Mouse (Mus musculus): ENCODE measurements at regions not wholly inside any gene's neighbourhood (a gene's known extent, or its start where the extent isn't known, plus 50 kb on each side); places are given as distances from the start of the nearest gene placed in this dataset.

DNA sequence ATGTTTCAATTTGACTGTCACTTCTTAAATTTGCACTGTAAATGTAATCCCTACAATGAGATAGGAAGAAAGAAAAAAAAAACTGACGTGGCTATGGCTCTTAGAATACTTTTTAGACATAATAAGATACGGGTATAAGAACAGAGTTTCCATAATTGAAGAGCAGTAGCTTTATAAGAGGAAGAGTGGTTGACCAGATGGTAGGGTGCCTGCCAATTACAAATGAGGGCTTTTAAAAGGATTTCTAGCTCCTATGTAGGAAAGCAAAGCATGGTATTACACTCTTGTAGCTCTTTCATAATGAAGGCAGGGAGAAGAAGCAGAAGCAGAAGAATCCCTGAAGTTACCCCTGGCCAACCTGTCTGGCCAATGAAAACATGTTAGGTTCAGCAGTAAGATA lies 239.7 kb upstream of the Car10 start:
- DNase-seq (ENCODE audit: low spot score in 2 of 2) = peak in 1 of 2 experiments; percentile 9

DNA sequence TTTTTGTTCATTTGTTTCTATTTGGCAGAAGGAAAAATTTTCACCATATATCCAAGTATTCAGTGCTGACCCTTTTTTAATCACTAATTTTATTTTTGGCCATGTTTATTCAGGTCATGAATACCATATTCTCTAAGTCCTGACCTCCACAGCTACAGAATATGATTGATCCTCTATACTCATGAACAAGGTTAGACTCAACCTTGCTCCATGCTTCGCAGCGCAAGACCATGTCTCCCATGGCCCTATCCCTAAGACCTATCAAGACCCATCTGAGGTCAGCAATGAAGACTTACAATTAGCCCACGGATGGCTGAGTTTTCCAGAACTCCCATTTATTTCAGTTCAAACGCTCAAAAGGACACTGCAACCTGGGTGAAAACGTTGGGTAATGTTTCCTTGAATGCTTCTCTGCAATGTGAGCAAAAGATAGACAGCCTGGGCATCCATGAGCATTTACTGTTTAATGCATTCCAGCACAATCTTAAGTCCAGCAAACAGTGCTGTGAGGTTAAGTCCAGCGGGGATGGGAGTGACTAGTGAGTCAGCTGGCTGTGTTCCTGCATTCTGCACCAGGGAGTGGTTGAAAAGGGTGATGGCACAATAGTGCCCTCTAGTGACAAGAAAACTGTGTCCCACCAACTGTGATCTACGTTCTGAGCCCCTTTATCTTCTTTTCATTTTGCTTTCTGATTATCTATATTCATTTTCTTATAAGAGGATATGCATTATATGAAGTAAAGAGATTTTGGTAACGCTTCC lies 208.0 kb upstream of the Car10 start:
- peak; percentile 35 to 49 for DNase-seq (ENCODE audit: low spot score in 2 of 2)

DNA sequence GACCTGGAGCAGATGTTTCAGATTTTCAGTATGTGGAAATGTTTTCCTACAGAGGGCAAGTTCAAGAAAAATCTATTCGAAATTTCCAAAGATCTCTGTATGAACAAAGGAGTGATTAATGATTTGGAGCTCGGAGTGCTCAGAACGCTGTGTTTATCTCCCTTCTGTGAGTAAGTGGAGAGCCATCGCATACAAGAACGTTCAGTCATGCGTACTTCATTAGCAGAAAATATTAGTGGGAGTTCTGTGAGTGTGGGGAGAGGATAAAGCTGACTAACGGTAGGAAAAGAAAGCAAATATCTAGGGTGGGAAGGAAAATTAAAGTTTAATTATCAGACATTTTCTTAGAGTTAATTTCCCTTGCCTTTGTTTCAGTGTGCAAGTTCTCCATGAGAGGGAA lies 198.5 kb upstream of the Car10 start:
- no peak for DNase-seq (ENCODE audit: low spot score in 2 of 2)

Measured in frontal cortex, postnatal 36 days (tissue).